Mouse (Mus musculus): ENCODE measurements around the gene Snta1.

The Snta1 gene

DNA sequence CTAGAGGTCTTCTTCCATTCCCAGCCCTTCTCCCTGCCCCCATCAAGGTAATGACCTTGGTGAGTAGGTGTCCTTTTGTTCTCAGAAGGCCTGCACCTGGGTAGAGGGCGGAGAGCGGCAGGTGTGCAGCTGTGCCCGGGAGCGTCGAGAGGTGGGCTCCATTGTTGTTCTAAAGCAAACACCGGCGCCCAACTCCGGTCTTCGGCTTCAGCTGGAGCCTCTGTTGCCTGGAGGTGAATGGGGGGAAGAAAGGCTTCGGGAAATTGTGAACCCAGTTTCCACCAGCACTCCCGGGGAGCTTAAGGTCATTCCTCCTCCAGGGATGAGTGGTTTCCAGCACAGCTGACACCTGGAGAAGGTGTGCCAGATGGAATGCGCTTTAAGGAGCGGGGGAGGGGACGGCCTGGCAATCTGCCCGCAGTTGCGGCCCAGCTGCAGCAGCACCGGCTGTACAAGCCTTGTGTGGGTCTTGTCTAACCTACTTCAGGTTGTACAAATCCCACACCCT lies 20.0 kb upstream of the Snta1 start:
- TF ChIP-seq GATA4 (IDR thresholded peaks at IDR 0.05; ENCODE audit: insufficient replicate concordance, low read length) = no peak

- TF ChIP-seq GATA4 (IDR thresholded peaks at IDR 0.05; ENCODE audit: insufficient replicate concordance, low read length) = no peak
Measured at GRCm38 (mm10) chr2:154426905-154427852, 19.3 kb upstream of the Snta1 start.

- TF ChIP-seq GATA4 (IDR thresholded peaks at IDR 0.05; ENCODE audit: insufficient replicate concordance, low read length) = no peak
Measured at GRCm38 (mm10) chr2:154426188-154426904, 18.4 kb upstream of the Snta1 start.

- TF ChIP-seq GATA4 (IDR thresholded peaks at IDR 0.05; ENCODE audit: insufficient replicate concordance, low read length) = no peak
Measured at GRCm38 (mm10) chr2:154425522-154425921, 17.6 kb upstream of the Snta1 start.

- no peak for TF ChIP-seq GATA4 (IDR thresholded peaks at IDR 0.05; ENCODE audit: insufficient replicate concordance, low read length)
Measured at GRCm38 (mm10) chr2:154423548-154423947, 15.6 kb upstream of the Snta1 start.

DNA sequence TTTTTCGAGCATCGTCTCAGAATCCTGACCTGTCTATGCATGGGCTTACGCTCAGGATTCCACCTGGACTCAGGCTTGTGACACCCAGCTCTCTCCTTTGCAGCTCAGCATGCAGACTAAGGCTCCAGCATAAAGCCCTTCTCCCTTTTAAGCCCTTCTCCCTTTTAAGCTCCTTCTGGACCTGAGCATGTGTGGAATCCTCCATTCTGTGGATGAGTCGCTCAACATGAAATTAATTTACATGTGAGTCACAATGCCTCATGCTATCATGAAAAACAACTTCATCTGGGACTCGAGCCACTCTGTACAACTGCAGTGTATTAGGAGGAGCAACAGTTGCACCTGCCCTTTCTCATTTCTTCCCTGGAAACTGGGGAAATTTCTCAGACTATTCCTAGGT lies 14.3 kb upstream of the Snta1 start:
- no peak for TF ChIP-seq GATA4 (IDR thresholded peaks at IDR 0.05; ENCODE audit: insufficient replicate concordance, low read length)

- TF ChIP-seq GATA4 (IDR thresholded peaks at IDR 0.05; ENCODE audit: insufficient replicate concordance, low read length) = no peak
Measured at GRCm38 (mm10) chr2:154420942-154421731, 13.2 kb upstream of the Snta1 start.

DNA sequence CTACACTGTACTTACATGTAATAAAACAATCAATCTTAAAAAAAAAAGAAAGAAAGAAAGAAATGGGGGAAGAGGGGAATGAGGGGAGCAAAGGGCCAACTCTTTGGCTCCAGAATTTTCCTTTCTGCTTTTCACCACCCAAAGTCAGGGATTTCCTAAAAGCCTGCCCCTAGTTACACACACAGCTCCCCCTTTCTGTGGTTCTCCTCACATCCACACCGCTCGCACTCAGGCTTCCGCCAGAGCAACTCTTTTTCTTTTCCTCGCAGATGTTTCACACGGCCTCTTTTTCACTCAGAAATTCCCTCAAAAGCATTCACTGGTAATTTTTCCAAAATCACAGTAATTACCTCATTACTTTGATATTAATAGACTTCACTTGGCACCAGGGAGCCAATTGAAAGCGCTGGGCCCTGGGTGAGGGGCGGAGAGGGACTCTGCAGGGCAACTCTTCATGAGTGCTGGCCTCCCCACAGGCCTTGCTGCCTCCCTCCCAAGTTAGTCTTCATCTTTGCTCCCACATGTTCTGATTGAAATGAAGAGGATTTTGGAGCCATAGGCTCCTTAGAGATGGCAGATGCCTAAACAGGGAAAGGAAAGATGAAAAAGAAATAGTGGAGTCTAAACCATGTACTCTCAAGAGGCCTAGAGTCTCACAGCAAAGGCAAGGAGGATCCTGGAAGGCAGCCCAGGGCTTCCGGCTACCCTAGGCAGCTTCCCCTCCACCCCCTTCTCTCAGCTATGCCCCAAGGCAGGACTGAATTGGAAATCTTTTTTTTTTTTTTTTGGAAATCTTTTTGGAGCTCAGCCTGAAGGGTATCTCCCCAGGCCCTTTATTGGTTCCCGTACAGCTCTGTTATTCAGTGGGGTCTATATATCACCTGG lies 12.0 kb upstream of the Snta1 start:
- no peak for TF ChIP-seq GATA4 (IDR thresholded peaks at IDR 0.05; ENCODE audit: insufficient replicate concordance, low read length)

DNA sequence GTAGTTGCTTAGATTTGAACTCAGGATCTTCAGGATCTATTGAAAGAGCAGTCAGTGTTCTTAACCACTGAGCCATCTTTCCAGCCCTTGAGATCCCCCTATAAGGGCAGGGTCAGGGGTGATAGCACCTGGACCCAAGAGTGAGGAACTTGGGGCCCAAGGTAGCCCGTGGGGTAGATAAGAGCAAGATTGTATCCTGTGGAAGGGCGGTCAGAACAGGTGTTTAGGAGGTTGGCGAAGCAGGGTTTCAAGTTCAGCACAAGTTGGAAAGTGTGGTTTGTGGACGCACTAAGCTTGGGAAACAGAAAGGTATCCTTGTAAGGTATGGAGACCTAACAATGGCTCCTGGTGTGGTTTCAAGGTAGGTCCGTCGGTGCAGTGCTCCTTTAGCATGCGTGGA lies 10.1 kb upstream of the Snta1 start:
- TF ChIP-seq GATA4 (IDR thresholded peaks at IDR 0.05; ENCODE audit: insufficient replicate concordance, low read length) = no peak

- TF ChIP-seq GATA4 (IDR thresholded peaks at IDR 0.05; ENCODE audit: insufficient replicate concordance, low read length) = no peak
Measured at GRCm38 (mm10) chr2:154417107-154417506, 9.2 kb upstream of the Snta1 start.

GRCm38 (mm10) chr2:154412018-154412666 lies 4.2 kb upstream of the Snta1 start:
- TF ChIP-seq GATA4 (IDR thresholded peaks at IDR 0.05; ENCODE audit: insufficient replicate concordance, low read length) = no peak

DNA sequence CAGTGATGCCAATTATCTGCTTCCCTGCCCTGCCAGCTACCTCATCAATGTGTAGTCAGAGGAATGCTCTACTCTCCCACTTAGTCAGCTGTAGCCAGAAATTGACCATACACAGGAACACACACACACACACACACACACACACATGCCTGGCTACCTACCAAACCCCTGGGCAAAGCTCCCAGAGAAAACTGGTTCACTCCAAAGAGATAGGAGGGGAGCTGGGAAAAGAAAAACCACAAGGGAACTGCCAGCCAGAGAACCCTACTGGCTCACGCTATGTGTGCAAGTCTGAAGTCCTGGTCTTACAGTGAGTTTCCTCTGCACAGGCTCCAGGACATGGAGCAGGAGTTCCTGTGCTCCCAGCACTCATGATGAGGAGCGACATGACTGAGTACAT lies 2.5 kb upstream of the Snta1 start:
- TF ChIP-seq GATA4 (IDR thresholded peaks at IDR 0.05; ENCODE audit: insufficient replicate concordance, low read length) = no peak

DNA sequence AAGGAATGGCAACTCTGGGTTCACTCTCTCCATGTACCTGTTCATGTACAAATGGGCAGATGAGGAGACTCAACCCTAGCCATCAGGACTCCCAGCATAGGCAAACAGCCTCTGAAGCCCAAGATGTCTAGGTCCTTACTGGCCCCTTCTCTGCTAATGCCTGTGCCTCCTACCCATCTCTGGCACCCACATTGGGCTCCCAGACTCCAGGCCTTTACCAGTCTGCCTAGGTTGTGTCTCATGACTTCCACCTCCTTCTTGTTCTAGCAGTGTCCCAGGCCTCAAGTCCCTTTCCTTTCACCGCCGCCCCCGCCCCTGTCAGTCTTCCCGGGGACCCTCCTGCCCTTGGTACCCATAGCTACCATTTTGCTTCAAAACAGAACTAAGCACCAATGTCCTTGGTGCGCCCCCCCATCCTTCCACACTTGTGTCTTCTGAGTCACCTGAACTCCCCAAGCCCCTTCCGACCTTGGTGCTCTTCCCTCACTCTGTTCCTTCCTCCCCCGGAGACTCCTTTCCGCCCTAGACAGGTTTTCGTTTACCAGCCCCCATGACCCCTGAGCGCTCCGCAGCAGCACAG lies 746 bp downstream of the Snta1 start:
- TF ChIP-seq GATA4 (IDR thresholded peaks at IDR 0.05; ENCODE audit: insufficient replicate concordance, low read length) = no peak
